Mouse (Mus musculus): Measurements from ENCODE around the gene Emp1.

- TF ChIP-seq CTCF (IDR thresholded peaks at IDR 0.05; ENCODE audit: low read depth, low read length) (no peak), POLR2A (IDR thresholded peaks at IDR 0.05; ENCODE audit: extremely low read depth, insufficient read depth, low read length) (no peak)
Measured at GRCm38 (mm10) chr6:135430441-135430970, 68.2 kb downstream of the Emp1 start.
